Mouse (Mus musculus): ENCODE measurements around the gene Cirbp. TPM values are rescaled to one million over a fixed set of nuclear protein-coding genes. Genes with fewer than 3 reads are reported as not detected.

The Cirbp gene
- polyA plus RNA-seq, 1 experiment = 39.5 TPM

GRCm38 (mm10) chr10:80149291-80150225 lies 16.2 kb upstream of the Cirbp start:
- Histone ChIP-seq H3K4me1 (peaks cover 72% of the 10 kb centered on the region), H3K27me3 (replicated peaks) (no peaks in the 10 kb centered on the region), H3K4me3 (replicated peaks) (peak overlapping the region; percentile 99), H3K36me3 (replicated peaks; ENCODE audit: low read length) (peaks cover 74% of the 10 kb centered on the region), H3K9me3 (no peaks in the 10 kb centered on the region)
- TF ChIP-seq FLI1 (IDR thresholded peaks at IDR 0.05; ENCODE audit: low read length) (no peak), GATA1 (IDR thresholded peaks at IDR 0.05; ENCODE audit: borderline replicate concordance, low read length) (no peak)

- H3K4me1 ChIP-seq = peaks cover 72% of the 10 kb centered on the region
- H3K36me3 ChIP-seq (replicated peaks; ENCODE audit: low read length) = peaks cover 74% of the 10 kb centered on the region
- no peak for TF ChIP-seq GATA1 (IDR thresholded peaks at IDR 0.05; ENCODE audit: borderline replicate concordance, low read length)
- TF ChIP-seq FLI1 (IDR thresholded peaks at IDR 0.05; ENCODE audit: low read length) = no peak
Observed at GRCm38 (mm10) chr10:80150226-80151210, 15.3 kb upstream of the Cirbp start.

GRCm38 (mm10) chr10:80151211-80152034 lies 14.4 kb upstream of the Cirbp start:
- Histone ChIP-seq H3K4me3 (replicated peaks) (peak overlapping the region; percentile 99), H3K27me3 (replicated peaks) (no peaks in the 10 kb centered on the region), H3K4me1 (peaks cover 72% of the 10 kb centered on the region), H3K9me3 (no peaks in the 10 kb centered on the region), H3K36me3 (replicated peaks; ENCODE audit: low read length) (peaks cover 74% of the 10 kb centered on the region)
- TF ChIP-seq FLI1 (IDR thresholded peaks at IDR 0.05; ENCODE audit: low read length) (no peak), GATA1 (IDR thresholded peaks at IDR 0.05; ENCODE audit: borderline replicate concordance, low read length) (no peak)

More at GRCm38 (mm10) chr10:80150226-80151210, 15.3 kb upstream of the Cirbp start:
- H3K9me3 ChIP-seq = no peaks in the 10 kb centered on the region
- peak overlapping the region; percentile 99 for H3K4me3 ChIP-seq (replicated peaks)
- no peaks in the 10 kb centered on the region for H3K27me3 ChIP-seq (replicated peaks)

DNA sequence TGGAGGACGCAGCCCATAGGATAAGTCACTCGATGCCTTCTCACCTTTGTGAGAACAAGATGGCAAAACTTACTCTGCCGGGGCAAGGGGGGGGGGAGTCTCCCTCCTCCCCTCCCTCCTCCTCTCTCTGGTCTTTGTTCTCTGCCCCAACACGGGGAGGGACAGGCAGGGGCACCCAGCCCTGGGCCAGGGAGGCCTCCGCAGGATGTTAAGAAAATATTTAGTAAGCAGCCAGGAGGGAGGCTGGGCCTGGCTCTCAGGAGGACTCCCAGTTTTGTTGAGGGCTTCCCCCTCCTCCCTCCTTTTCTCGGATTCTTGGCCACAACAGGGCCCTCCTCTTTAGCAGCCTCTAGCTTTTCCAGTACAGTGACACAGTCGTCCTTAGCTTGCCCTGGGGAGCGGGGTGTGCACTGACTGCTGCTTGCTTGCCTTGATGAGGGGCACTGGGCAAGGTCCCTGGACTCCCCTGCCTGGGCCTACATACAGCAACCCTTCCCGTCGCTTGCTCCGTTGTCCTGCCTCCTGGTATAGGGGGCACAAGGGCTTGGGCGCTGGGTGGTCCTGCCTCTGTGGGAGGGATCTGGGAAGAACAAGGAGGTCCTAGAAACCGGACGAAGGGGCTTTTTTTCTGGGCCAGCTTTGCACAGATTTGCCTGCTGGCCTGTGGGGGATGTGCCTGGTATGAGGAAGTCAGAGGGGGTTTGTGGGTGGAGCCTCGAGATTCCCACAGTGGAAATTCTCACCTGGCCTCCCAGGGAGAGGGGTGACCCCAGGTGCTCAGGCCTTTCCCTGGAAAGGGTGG lies 13.5 kb upstream of the Cirbp start:
- peaks cover 72% of the 10 kb centered on the region for H3K4me1 ChIP-seq

GRCm38 (mm10) chr10:80152873-80153260 lies 12.9 kb upstream of the Cirbp start:
- Histone ChIP-seq H3K9me3 (no peaks in the 10 kb centered on the region), H3K4me3 (replicated peaks) (peak overlapping the region; percentile 99), H3K27me3 (replicated peaks) (no peaks in the 10 kb centered on the region), H3K4me1 (peaks cover 72% of the 10 kb centered on the region), H3K36me3 (replicated peaks; ENCODE audit: low read length) (peaks cover 80% of the 10 kb centered on the region)
- TF ChIP-seq FLI1 (IDR thresholded peaks at IDR 0.05; ENCODE audit: low read length) (no peak), GATA1 (IDR thresholded peaks at IDR 0.05; ENCODE audit: borderline replicate concordance, low read length) (no peak)

More for the DNA sequence above, 13.5 kb upstream of the Cirbp start:
- H3K9me3 ChIP-seq = no peaks in the 10 kb centered on the region
- H3K4me3 ChIP-seq (replicated peaks) = peak overlapping the region; percentile 99
- TF ChIP-seq FLI1 (IDR thresholded peaks at IDR 0.05; ENCODE audit: low read length) = no peak
- no peak for TF ChIP-seq GATA1 (IDR thresholded peaks at IDR 0.05; ENCODE audit: borderline replicate concordance, low read length)
- H3K36me3 ChIP-seq (replicated peaks; ENCODE audit: low read length) = peaks cover 76% of the 10 kb centered on the region
- H3K27me3 ChIP-seq (replicated peaks) = no peaks in the 10 kb centered on the region

- peaks cover 77% of the 10 kb centered on the region for H3K4me1 ChIP-seq
- no peaks in the 10 kb centered on the region for H3K27me3 ChIP-seq (replicated peaks)
- H3K9me3 ChIP-seq = no peaks in the 10 kb centered on the region
- H3K36me3 ChIP-seq (replicated peaks; ENCODE audit: low read length) = peaks cover 80% of the 10 kb centered on the region
- no peak for TF ChIP-seq FLI1 (IDR thresholded peaks at IDR 0.05; ENCODE audit: low read length)
- no peak for TF ChIP-seq GATA1 (IDR thresholded peaks at IDR 0.05; ENCODE audit: borderline replicate concordance, low read length)
- H3K4me3 ChIP-seq (replicated peaks) = no peak overlapping the region
Observed at GRCm38 (mm10) chr10:80153713-80154112, 12.1 kb upstream of the Cirbp start.

- Histone ChIP-seq H3K9me3 (no peaks in the 10 kb centered on the region), H3K4me3 (replicated peaks) (peak overlapping the region; percentile 29), H3K27me3 (replicated peaks) (no peaks in the 10 kb centered on the region), H3K36me3 (replicated peaks; ENCODE audit: low read length) (peaks cover 80% of the 10 kb centered on the region), H3K4me1 (peaks cover 84% of the 10 kb centered on the region)
- no peak for TF ChIP-seq GATA1 (IDR thresholded peaks at IDR 0.05; ENCODE audit: borderline replicate concordance, low read length)
- TF ChIP-seq FLI1 (IDR thresholded peaks at IDR 0.05; ENCODE audit: low read length) = no peak
Observed at GRCm38 (mm10) chr10:80154384-80154783, 11.4 kb upstream of the Cirbp start.

DNA sequence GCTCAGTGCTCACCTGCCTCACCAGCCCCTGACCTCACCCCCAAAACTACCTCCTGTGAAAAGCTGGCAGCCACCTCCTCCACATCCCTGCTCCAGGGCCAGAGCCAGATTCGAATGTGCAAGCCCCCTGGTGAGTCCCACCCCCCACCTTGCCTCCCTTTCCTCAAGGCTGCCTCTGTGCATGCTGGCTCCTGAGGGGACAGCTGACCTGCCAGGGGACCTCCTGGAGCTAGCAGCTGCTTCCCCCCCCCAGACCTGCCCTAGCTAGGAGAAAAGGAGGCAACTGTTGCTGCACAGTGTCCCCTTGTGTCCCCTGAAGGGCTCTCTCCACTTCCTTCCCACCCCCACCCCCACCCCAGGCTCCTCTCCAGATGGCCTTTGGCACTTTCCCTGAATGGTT lies 10.5 kb upstream of the Cirbp start:
- TF ChIP-seq GATA1 (IDR thresholded peaks at IDR 0.05; ENCODE audit: borderline replicate concordance, low read length) (no peak), FLI1 (IDR thresholded peaks at IDR 0.05; ENCODE audit: low read length) (no peak)
- Histone ChIP-seq H3K36me3 (replicated peaks; ENCODE audit: low read length) (peaks cover 74% of the 10 kb centered on the region), H3K9me3 (no peaks in the 10 kb centered on the region), H3K4me1 (peaks cover 90% of the 10 kb centered on the region), H3K27me3 (replicated peaks) (no peaks in the 10 kb centered on the region), H3K4me3 (replicated peaks) (peak overlapping the region; percentile 60)
